ENCODE assay signal across 7 mouse cellular contexts in genomic region chr5:77581106-77581638, GRCm38 (mm10).
DNase-seq lines count a peak whose midpoint lies in the region; ATAC-seq lines count a peak whose summit lies in the region.

No protein-coding gene starts in this region.

- no peaks in the 10 kb centered on the region for H3K9me3 ChIP-seq in embryonic facial prominence, embryonic 10.5 days
- H3K9me3 ChIP-seq in heart, embryonic 16.5 days (replicated peaks; ENCODE audit: control insufficient read depth, low read length), result no peaks in the 10 kb centered on the region
- H3K9me3 ChIP-seq in limb, embryonic 12.5 days, result no peaks in the 10 kb centered on the region

- H3K4me1 ChIP-seq in embryonic facial prominence, embryonic 10.5 days, result peaks cover 27% of the 10 kb centered on the region
- H3K4me1 ChIP-seq in heart, embryonic 16.5 days (ENCODE audit: control insufficient read depth, insufficient read depth, low read length), result peaks cover 13% of the 10 kb centered on the region
- H3K4me1 ChIP-seq in limb, embryonic 12.5 days (replicated peaks), result peaks cover 24% of the 10 kb centered on the region

- no peaks in the 10 kb centered on the region for H3K27me3 ChIP-seq in embryonic facial prominence, embryonic 10.5 days (replicated peaks; ENCODE audit: low read depth, poor library complexity, severe bottlenecking)
- H3K27me3 ChIP-seq in heart, embryonic 16.5 days (ENCODE audit: control insufficient read depth, insufficient read depth, low read length), result no peaks in the 10 kb centered on the region
- no peaks in the 10 kb centered on the region for H3K27me3 ChIP-seq in limb, embryonic 12.5 days

- ATAC-seq in heart, embryonic 16.5 days (replicated peaks; ENCODE audit: extremely low read depth, insufficient read depth, low FRiP score), result 0 out of 2 replicates have a peak, but pooled peaks have one; percentile 35
- ATAC-seq in limb, embryonic 12.5 days (ENCODE audit: insufficient number of reproducible peaks, insufficient read depth, low FRiP score, low TSS enrichment, low read depth), result peak; percentile 78

- H3K4me2 ChIP-seq in heart, embryonic 16.5 days (ENCODE audit: low read depth, low read length), result peak overlapping the region; percentile 28; the same call in 1 of the 2 replicates
- peak overlapping the region; percentile 33 for H3K4me2 ChIP-seq in limb, embryonic 12.5 days

- no peaks in the 10 kb centered on the region for H3K36me3 ChIP-seq in embryonic facial prominence, embryonic 10.5 days (replicated peaks)
- no peaks in the 10 kb centered on the region for H3K36me3 ChIP-seq in heart, embryonic 16.5 days (ENCODE audit: control insufficient read depth, insufficient read depth)
- no peaks in the 10 kb centered on the region for H3K36me3 ChIP-seq in limb, embryonic 12.5 days

- peak; percentile 13 to 41 for DNase-seq in left cerebral cortex, postnatal 14 days (ENCODE audit: low spot score in 2 of 2)
- DNase-seq in left cerebral cortex, postnatal 10 days (ENCODE audit: extremely low spot score in 1 of 2, low spot score in 2 of 2), result no peak
- peak; percentile 23 for DNase-seq in embryonic facial prominence, embryonic 10.5 days (ENCODE audit: low spot score)
- peak; percentile 26 for DNase-seq in retina, embryonic 14.5 days (ENCODE audit: low spot score)
- no peak for DNase-seq in spleen, postnatal 14 days (ENCODE audit: low spot score in 2 of 2)

- 57% methylated on average over 6 of the region's 6 CpGs for WGBS in embryonic facial prominence, embryonic 10.5 days
- WGBS in heart, embryonic 16.5 days, result 31% methylated on average over 6 of the region's 6 CpGs
- WGBS in limb, embryonic 12.5 days, result 46% methylated on average over 6 of the region's 6 CpGs

- no peak overlapping the region for H3K4me3 ChIP-seq in embryonic facial prominence, embryonic 10.5 days
- H3K4me3 ChIP-seq in heart, embryonic 16.5 days (ENCODE audit: low read length), result no peak overlapping the region
- no peak overlapping the region for H3K4me3 ChIP-seq in limb, embryonic 12.5 days (replicated peaks)

- intact Hi-C loops in left cerebral cortex, postnatal 14 days (cut with DNase I), result no loop called here
- intact Hi-C loops in left cerebral cortex, postnatal 10 days (cut with DNase I), result no loop called here

- H3K9ac ChIP-seq in heart, embryonic 16.5 days (ENCODE audit: low read length), result peak overlapping the region; percentile 7; the same call in 1 of the 2 replicates
- peak overlapping the region; percentile 14; the same call in 1 of the 2 replicates for H3K9ac ChIP-seq in limb, embryonic 12.5 days (replicated peaks)

- no peak overlapping the region for H3K27ac ChIP-seq in embryonic facial prominence, embryonic 10.5 days (replicated peaks)
- H3K27ac ChIP-seq in heart, embryonic 16.5 days (ENCODE audit: low read length), result peak overlapping the region; percentile 44
- peak overlapping the region; percentile 41 for H3K27ac ChIP-seq in limb, embryonic 12.5 days

Comparison
In these comparisons a context has a peak if more than half of its experiments do, and no peak if none do; other contexts are left out.
1. DNase-seq: peak in left cerebral cortex, postnatal 14 days (2 of 2), embryonic facial prominence, embryonic 10.5 days (single experiment) and retina, embryonic 14.5 days (single experiment); none in left cerebral cortex, postnatal 10 days (0 of 2) and spleen, postnatal 14 days (0 of 2).